Mouse (Mus musculus): ENCODE measurements around the gene Nox1.
"Not testable (repeated sequence)": the region's sequence is repeated elsewhere in the genome, so short reads cannot be mapped to it uniquely, and the experiment has no call there.

Nox1 gene

GRCm38 (mm10) chrX:134221856-134222255 is at the start of gene Nox1:
Nox1 (minus strand) TSS chrX:134221956.
- DNase-seq (ENCODE audit: low spot score) = no peak

- no peak for DNase-seq (ENCODE audit: low spot score)
These were observed 40.4 kb upstream of the Nox1 start for GRCm38 (mm10) chrX:134262129-134262528.

- DNase-seq (ENCODE audit: low spot score) = no peak
These were observed 39.4 kb upstream of the Nox1 start for GRCm38 (mm10) chrX:134261191-134261590.

- no peak for DNase-seq (ENCODE audit: low spot score)
These were observed 26.4 kb upstream of the Nox1 start for GRCm38 (mm10) chrX:134248202-134248601.

GRCm38 (mm10) chrX:134245946-134246345 is 24.2 kb upstream of the Nox1 start:
- DNase-seq (ENCODE audit: low spot score) = no peak

- DNase-seq (ENCODE audit: low spot score) = no peak
These were observed 16.5 kb upstream of the Nox1 start for GRCm38 (mm10) chrX:134238266-134238665.

- DNase-seq (ENCODE audit: low spot score) = no peak
These were observed 11.3 kb upstream of the Nox1 start for GRCm38 (mm10) chrX:134233048-134233447.

GRCm38 (mm10) chrX:134220618-134221017 is 1.1 kb downstream of the Nox1 start:
- DNase-seq (ENCODE audit: low spot score) = no peak

- no peak for DNase-seq (ENCODE audit: low spot score)
These were observed 3.6 kb downstream of the Nox1 start for GRCm38 (mm10) chrX:134218161-134218560.

- no peak for DNase-seq (ENCODE audit: low spot score)
These were observed 10.6 kb downstream of the Nox1 start for GRCm38 (mm10) chrX:134211151-134211642.

GRCm38 (mm10) chrX:134208491-134208890 is 13.3 kb downstream of the Nox1 start:
- DNase-seq (ENCODE audit: low spot score) = no peak

GRCm38 (mm10) chrX:134187201-134187600 is 34.6 kb downstream of the Nox1 start, which contains the start of gene Arl13a:
Arl13a (plus strand) TSS chrX:134187501.
- DNase-seq (ENCODE audit: low spot score) = not testable (repeated sequence)

- DNase-seq (ENCODE audit: low spot score) = no peak
These were observed 47.1 kb downstream of the Nox1 start for GRCm38 (mm10) chrX:134174699-134175098.

GRCm38 (mm10) chrX:134170584-134170983 is 51.2 kb downstream of the Nox1 start:
- DNase-seq (ENCODE audit: low spot score) = no peak

- DNase-seq (ENCODE audit: low spot score) = no peak
These were observed 58.3 kb downstream of the Nox1 start for GRCm38 (mm10) chrX:134163484-134163883.

- DNase-seq (ENCODE audit: low spot score) = no peak
These were observed 58.9 kb downstream of the Nox1 start for GRCm38 (mm10) chrX:134162826-134163225.

GRCm38 (mm10) chrX:134162043-134162720 is 59.6 kb downstream of the Nox1 start, which contains the start of gene Xkrx:
Xkrx (minus strand) TSS chrX:134162076.
- no peak for DNase-seq (ENCODE audit: low spot score)

- DNase-seq (ENCODE audit: low spot score) = no peak
These were observed 61.3 kb downstream of the Nox1 start for GRCm38 (mm10) chrX:134160442-134160841.

GRCm38 (mm10) chrX:134158151-134158550 is 63.6 kb downstream of the Nox1 start:
- no peak for DNase-seq (ENCODE audit: low spot score)

GRCm38 (mm10) chrX:134141986-134142385 is 79.8 kb downstream of the Nox1 start:
- no peak for DNase-seq (ENCODE audit: low spot score)

- no peak for DNase-seq (ENCODE audit: low spot score)
These were observed 80.2 kb downstream of the Nox1 start for GRCm38 (mm10) chrX:134141551-134141950.

GRCm38 (mm10) chrX:134140024-134140423 is 81.7 kb downstream of the Nox1 start:
- DNase-seq (ENCODE audit: low spot score) = no peak

GRCm38 (mm10) chrX:134133821-134134220 is 87.9 kb downstream of the Nox1 start:
- no peak for DNase-seq (ENCODE audit: low spot score)

- peak; percentile 10 for DNase-seq (ENCODE audit: low spot score)
These were observed 89.5 kb downstream of the Nox1 start for GRCm38 (mm10) chrX:134132295-134132694.
